Mouse (Mus musculus) hindbrain, embryonic 11.5 days (tissue): ENCODE measurements around the gene Nap1l4. TPM values are rescaled to one million over a fixed set of nuclear protein-coding genes. Genes with fewer than 3 reads are reported as not detected.
"Not testable (repeated sequence)": the region's sequence is repeated elsewhere in the genome, so short reads cannot be mapped to it uniquely, and the experiment has no call there.

Source experiments
- ATAC-seq: fragments of 200-750 bp; cut with Nextera tagmentation; 2 replicates; pipeline ENCODE4 v1.8.0; 2017; ENCODE audit warnings: mild to moderate bottlenecking, moderate TSS enrichment, moderate library complexity; ENCODE audit not compliant: low FRiP score
- DNase-seq: peaks from one replicate; pipeline ENCODE4 v3.0.0-alpha.2; 2015; ENCODE audit warnings: low spot score
- H3K27ac ChIP-seq: fragments of 300-500 bp; sonication (generic); 2 replicates; pipeline ENCODE4 v1.5.1; 2014; ENCODE audit warnings: mild to moderate bottlenecking, low read depth, low read length
- H3K27me3 ChIP-seq: fragments of 300-500 bp; sonication (generic); 2 replicates; pipeline ENCODE4 v1.6.1; 2014; ENCODE audit warnings: mild to moderate bottlenecking, low read length, moderate library complexity, mixed read lengths; ENCODE audit not compliant: control insufficient read depth, insufficient read depth
- H3K36me3 ChIP-seq: fragments of 300-500 bp; sonication (generic); 2 replicates; pipeline ENCODE4 v1.6.1; 2014; ENCODE audit warnings: mild to moderate bottlenecking, low read length, moderate library complexity, mixed read lengths; ENCODE audit not compliant: control insufficient read depth, insufficient read depth
- H3K4me1 ChIP-seq: fragments of 300-500 bp; sonication (generic); replicated peaks from 2 replicates; pipeline ENCODE4 v1.6.1; 2014; ENCODE audit warnings: low read length, mixed read lengths; ENCODE audit not compliant: control insufficient read depth, insufficient read depth
- H3K4me2 ChIP-seq: fragments of 300-500 bp; sonication (generic); replicated peaks from 2 replicates; pipeline ENCODE4 v1.6.1; 2014; ENCODE audit warnings: mild to moderate bottlenecking, low read depth, low read length
- H3K4me3 ChIP-seq: fragments of 300-500 bp; sonication (generic); 2 replicates; pipeline ENCODE4 v1.5.1; 2014; ENCODE audit warnings: low read depth, low read length
- H3K9ac ChIP-seq: fragments of 300-500 bp; sonication (generic); 2 replicates; pipeline ENCODE4 v1.6.1; 2014; ENCODE audit warnings: low read depth, low read length
- H3K9me3 ChIP-seq: fragments of 300-500 bp; sonication (generic); 2 replicates; pipeline ENCODE4 v1.6.1; 2016; ENCODE audit warnings: low read length; ENCODE audit not compliant: control insufficient read depth
- WGBS: fragments of 180-500 bp; shearing (Covaris S2); extraction: QIAGEN DNeasy Blood & Tissue Kit; methylation state at CpG from one replicate; pipeline ENCODE4 v1.1.7; 2014; 5-methylcytosine and 5-hydroxymethylcytosine counted together
- polyA plus RNA-seq: library from polyadenylated mRNA; unstranded; fragments of >200 nt; fragmentation: Nextera tagmentation; extraction: Ambion mirVana; gene quantifications from 2 replicates; pipeline ENCODE4 v1.2.1, GENCODE M21; 2014

Nap1l4 gene
- polyA plus RNA-seq, 1 experiment from 2014 or later = 175 TPM

DNA sequence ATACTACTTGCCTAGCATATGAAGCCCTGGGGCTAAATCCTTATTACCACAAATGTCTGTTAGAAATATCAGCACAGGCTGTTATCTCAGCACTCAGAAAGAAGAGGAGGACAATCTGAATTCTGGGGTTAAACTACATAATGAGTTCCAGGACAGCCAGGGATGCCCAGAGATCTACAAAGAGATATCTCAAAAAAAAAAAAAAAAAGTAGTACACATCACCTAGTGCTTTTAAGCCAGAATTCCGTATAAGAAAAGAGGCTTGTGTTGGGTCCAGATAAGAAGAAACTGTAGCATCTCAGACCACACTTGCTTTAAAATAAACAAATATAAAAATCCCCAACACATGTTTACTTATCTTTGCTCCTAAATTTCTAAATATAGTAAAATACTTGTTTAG is 10.2 kb downstream of the Nap1l4 start:
- no peak overlapping the region for H3K27ac ChIP-seq
- no peaks in the 10 kb centered on the region for H3K9me3 ChIP-seq
- no peak overlapping the region for H3K9ac ChIP-seq
- H3K27me3 ChIP-seq = no peaks in the 10 kb centered on the region
- H3K4me2 ChIP-seq = no peak overlapping the region
- H3K4me3 ChIP-seq = no peak overlapping the region
- H3K4me1 ChIP-seq = no peaks in the 10 kb centered on the region
- no peak for ATAC-seq
- DNase-seq = no peak
- peaks cover 8% of the 10 kb centered on the region for H3K36me3 ChIP-seq
- WGBS = 77% methylated on average over 1 of the region's 1 CpGs

DNA sequence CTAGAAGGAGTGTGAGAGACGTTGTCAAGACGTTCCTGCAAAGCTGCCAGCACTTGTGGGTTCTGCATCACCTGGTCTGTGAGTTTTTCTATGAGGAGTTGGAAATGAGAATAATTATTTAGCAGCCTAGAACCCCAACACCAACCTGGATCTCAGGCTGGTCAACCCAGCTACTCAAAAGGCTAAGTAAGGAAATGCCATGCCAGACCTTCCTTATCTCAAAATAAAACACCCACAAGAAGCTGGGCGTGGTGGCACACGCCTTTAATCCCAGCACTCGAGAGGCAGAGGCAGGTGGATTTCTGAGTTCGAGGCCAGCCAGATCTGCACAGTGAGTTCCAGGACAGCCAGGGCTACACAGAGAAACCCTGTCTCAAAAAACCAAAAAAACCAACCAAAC is 10.7 kb downstream of the Nap1l4 start:
- H3K4me1 ChIP-seq, H3K9ac ChIP-seq, DNase-seq, H3K4me2 ChIP-seq, H3K27me3 ChIP-seq, H3K9me3 ChIP-seq, H3K4me3 ChIP-seq, ATAC-seq, H3K27ac ChIP-seq: not testable (repeated sequence)
- 96% methylated on average over 6 of the region's 6 CpGs for WGBS
- peaks cover 12% of the 10 kb centered on the region for H3K36me3 ChIP-seq

DNA sequence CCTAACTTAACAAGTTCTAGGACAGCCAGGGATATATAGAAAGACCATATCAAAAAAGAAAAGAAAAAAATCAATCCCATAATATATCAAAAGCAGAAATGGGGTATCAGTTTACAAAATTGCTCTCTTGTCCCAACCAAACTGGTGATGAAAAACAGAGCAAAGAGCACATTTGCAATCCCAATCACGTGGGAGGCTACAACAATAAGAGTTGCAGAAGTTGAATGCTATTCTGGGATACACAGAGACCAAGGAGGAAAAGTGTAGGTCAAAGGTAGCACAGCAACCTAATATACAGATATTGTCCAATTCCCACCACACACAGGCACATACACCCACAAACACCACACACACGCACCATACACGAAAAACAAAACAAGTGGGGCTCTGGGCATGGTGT is 12.7 kb downstream of the Nap1l4 start:
- Histone ChIP-seq H3K9ac (no peak overlapping the region), H3K9me3 (no peaks in the 10 kb centered on the region), H3K4me1 (no peaks in the 10 kb centered on the region), H3K4me3 (no peak overlapping the region), H3K4me2 (no peak overlapping the region), H3K27me3 (no peaks in the 10 kb centered on the region), H3K36me3 (peaks cover 18% of the 10 kb centered on the region), H3K27ac (no peak overlapping the region)
- 90% methylated on average over 3 of the region's 3 CpGs for WGBS
- DNase-seq = no peak
- no peak for ATAC-seq

DNA sequence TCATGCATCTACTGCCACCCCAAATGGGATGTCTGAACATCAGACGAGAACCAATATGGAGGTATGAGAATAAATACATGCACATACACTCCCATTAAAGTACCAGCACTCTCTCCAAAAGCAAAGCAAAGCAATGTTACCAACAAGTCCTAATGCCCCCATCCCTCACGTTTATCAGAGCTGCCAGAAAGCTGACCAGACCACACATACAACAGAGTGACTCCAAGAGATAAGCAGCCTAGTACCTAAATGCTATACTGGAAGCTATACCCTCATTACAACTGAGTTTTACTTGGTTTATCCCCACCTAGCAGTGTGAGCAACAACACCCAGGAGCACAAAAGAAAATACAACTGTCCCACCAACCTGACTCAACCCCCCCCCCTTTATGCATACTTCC is 15.6 kb downstream of the Nap1l4 start:
- DNase-seq (no peak), ATAC-seq (no peak)
- no peak overlapping the region for H3K4me3 ChIP-seq
- H3K27ac ChIP-seq = no peak overlapping the region
- peaks cover 25% of the 10 kb centered on the region for H3K36me3 ChIP-seq
- H3K4me2 ChIP-seq = no peak overlapping the region
- no peaks in the 10 kb centered on the region for H3K9me3 ChIP-seq
- no peaks in the 10 kb centered on the region for H3K27me3 ChIP-seq
- no peak overlapping the region for H3K9ac ChIP-seq
- H3K4me1 ChIP-seq = no peaks in the 10 kb centered on the region
- 89% methylated on average over 2 of the region's 2 CpGs for WGBS

DNA sequence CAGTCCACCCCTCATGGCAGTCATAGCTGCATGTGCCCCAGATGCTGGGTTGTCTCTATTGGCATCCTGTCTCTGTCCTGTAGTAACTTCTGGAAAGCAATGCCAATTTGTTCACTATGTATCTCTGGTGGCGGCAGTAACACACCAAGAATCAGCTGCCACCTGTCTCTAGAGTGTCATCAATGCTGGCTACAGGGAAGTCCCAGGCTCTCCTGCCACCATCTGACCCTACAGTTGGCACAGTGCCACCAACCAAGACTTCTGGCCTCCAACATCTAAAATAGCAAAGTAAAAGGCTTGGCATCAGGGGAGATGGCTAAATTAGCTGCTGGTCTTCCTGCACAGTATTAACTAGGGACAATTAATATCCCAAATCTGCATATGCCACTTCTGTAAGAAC is 16.5 kb downstream of the Nap1l4 start:
- peaks cover 32% of the 10 kb centered on the region for H3K36me3 ChIP-seq
- ATAC-seq (no peak), DNase-seq (no peak)
- no peak overlapping the region for H3K4me2 ChIP-seq
- H3K4me1 ChIP-seq = no peaks in the 10 kb centered on the region
- H3K27ac ChIP-seq = no peak overlapping the region
- no peak overlapping the region for H3K9ac ChIP-seq
- no peak overlapping the region for H3K4me3 ChIP-seq
- 87% methylated on average over 1 of the region's 1 CpGs for WGBS
- no peaks in the 10 kb centered on the region for H3K27me3 ChIP-seq
- H3K9me3 ChIP-seq = no peaks in the 10 kb centered on the region

DNA sequence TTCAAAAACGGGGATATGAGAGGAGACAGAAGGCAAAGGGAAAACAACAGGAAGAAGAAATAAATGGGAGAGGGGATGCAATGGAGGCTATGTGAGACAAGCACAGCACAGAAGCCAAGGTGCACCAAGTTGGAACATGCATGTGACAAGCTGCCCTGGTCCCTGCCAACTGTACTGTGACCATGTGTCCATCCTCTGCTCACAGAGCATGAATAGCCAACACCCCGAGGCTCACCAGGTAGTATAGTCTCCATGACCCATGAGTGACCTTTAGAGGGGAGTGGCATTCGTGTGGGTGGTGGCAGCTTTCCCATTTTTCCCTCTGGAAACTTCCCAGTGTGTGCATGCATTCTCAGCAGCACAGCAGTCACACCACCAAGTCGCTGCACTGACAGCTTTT is 29.6 kb downstream of the Nap1l4 start:
- Histone ChIP-seq H3K9me3 (no peaks in the 10 kb centered on the region), H3K9ac (no peak overlapping the region), H3K27ac (no peak overlapping the region), H3K36me3 (peaks cover 31% of the 10 kb centered on the region), H3K4me3 (no peak overlapping the region), H3K4me1 (no peaks in the 10 kb centered on the region), H3K27me3 (no peaks in the 10 kb centered on the region), H3K4me2 (no peak overlapping the region)
- ATAC-seq = no peak
- DNase-seq = no peak
- 79% methylated on average over 4 of the region's 4 CpGs for WGBS

DNA sequence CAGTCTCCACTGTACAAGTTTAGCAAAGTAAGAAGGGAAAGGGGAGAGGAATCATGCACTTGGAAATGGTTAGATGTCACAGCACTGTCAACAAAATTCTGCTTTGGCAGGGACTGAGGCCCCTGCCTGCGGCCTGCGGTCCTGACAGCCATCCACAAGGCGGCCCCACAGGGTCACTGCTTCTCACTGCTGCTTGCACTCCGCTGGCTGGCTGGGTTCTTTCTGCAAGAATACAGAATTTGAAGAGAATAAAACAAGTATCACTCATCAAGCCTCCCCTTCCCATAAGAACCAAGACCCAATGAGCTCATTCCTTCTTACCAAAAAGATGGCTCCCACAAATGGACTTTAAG is 34.5 kb downstream of the Nap1l4 start:
- H3K9me3 ChIP-seq = no peaks in the 10 kb centered on the region
- H3K9ac ChIP-seq = no peak overlapping the region
- no peak overlapping the region for H3K27ac ChIP-seq
- H3K27me3 ChIP-seq = no peaks in the 10 kb centered on the region
- ATAC-seq (no peak), DNase-seq (no peak)
- H3K4me3 ChIP-seq = no peak overlapping the region
- H3K4me2 ChIP-seq = no peak overlapping the region
- peaks cover 20% of the 10 kb centered on the region for H3K36me3 ChIP-seq
- 97% methylated on average over 4 of the region's 4 CpGs for WGBS
- no peaks in the 10 kb centered on the region for H3K4me1 ChIP-seq

DNA sequence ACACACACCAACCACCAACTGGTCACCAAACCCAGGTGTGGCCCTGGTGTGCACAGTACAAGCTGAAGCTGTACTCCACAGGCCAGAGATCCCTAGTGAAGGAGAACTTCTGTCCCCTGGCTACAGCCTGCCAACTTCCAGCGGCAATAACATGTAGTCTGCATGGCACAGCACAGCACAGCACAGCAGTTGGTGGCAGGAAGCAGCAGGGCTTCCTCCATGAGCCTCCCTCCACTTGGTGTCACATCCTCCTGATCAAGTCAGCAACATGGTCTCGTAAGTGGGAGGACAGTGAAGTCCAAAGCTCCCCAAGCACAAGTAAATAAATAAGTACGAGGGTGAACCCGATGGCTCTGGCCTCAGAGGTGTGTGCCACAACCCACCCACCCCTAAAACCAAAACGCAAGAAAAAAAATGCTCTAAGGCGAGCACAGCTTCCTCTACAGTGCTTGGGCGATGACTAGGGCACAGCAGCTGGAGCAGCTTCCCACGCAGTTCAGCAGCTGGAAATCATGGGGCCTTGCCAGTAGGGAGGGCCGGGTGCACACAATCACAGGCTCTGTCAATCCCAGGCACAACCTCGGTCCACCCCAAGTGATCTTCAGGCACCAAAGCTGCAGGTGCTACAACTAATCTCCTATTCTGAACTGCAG is 35.0 kb downstream of the Nap1l4 start:
- Histone ChIP-seq H3K36me3 (peaks cover 19% of the 10 kb centered on the region), H3K9me3 (no peaks in the 10 kb centered on the region), H3K4me2 (no peak overlapping the region), H3K9ac (no peak overlapping the region), H3K4me1 (no peaks in the 10 kb centered on the region), H3K27me3 (no peaks in the 10 kb centered on the region), H3K27ac (no peak overlapping the region), H3K4me3 (no peak overlapping the region)
- DNase-seq (no peak), ATAC-seq (no peak)
- WGBS = 95% methylated on average over 10 of the region's 10 CpGs

DNA sequence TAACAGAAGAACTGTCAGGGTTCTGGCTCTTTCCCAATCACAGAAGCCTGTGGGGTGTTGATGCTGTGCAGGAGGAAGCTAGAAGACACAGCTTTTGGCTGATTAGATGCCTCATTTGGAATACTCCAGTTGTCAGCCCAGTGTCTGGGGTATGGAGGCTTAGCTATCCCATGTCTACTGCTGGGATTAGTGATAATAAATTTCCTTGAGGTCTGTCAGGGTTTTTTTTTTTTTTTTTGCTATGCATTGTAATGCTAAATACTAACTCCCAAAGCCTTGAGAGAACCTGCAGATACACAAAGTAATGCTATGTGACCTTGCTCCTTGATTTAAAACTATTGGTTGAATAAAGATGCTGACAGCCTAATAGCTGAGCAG is 37.6 kb downstream of the Nap1l4 start:
- H3K4me2 ChIP-seq = no peak overlapping the region
- H3K27me3 ChIP-seq = no peaks in the 10 kb centered on the region
- no peaks in the 10 kb centered on the region for H3K9me3 ChIP-seq
- H3K27ac ChIP-seq = no peak overlapping the region
- ATAC-seq = no peak
- H3K9ac ChIP-seq = no peak overlapping the region
- H3K4me1 ChIP-seq = no peaks in the 10 kb centered on the region
- peaks cover 11% of the 10 kb centered on the region for H3K36me3 ChIP-seq
- no peak overlapping the region for H3K4me3 ChIP-seq
- DNase-seq = no peak
